Mouse (Mus musculus): ENCODE results near the gene Sphk2.
A peak's percentile ranks its signal among the peaks of the same experiment; 100 is the strongest.

Sphk2 gene

DNA sequence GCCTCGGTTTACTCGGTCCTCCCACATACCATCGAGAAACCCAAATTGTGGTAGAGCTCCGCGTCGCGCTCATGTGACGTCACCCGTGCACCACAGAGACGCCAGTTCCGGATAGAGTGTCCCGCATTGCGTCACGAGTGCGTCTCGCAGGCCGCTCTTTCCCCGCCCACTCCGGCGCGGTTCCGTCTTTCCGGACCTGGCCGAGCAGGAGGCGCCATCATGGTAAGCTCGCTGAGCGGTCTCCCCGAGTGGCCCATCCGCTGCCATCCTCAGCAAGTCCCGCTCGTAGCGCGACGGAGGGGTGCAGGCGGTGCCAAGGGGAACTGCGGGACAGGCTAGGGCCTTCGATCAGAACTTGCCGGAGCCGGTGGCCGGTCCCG is at the start of gene Sphk2:
Gene Sphk2, minus strand, starts transcription at position 85 of the 380 bp plus-strand sequence.
- DNase-seq = peak; percentile 97 to 98

GRCm38 (mm10) chr7:45767500-45767899 is 49.7 kb upstream of the Sphk2 start:
- no peak for DNase-seq

- no peak for DNase-seq
Observed at GRCm38 (mm10) chr7:45766764-45767163, 49.0 kb upstream of the Sphk2 start.

- no peak for DNase-seq
Observed at GRCm38 (mm10) chr7:45765995-45766394, 48.2 kb upstream of the Sphk2 start.

DNA sequence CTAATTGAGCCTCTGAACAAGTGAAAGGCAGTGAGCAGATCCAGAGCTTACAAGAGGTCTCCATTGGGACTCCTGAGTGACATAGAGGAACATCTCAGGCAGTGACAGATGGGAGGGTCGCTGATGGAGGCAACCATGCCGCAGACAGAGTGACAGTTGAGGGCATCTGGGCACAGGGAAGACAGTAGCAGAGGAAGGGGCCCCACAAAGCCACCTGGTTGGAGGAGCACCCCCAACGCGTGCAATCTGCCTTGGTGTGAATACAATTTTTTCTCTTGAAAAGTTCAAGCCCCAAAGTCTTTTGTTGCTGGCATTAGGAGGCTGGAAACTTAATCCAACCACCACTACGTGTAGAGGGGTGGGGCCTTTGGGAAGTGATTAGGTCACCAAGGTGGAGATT is 42.3 kb upstream of the Sphk2 start:
- peak in 1 of 2 experiments; percentile 24 for DNase-seq

DNA sequence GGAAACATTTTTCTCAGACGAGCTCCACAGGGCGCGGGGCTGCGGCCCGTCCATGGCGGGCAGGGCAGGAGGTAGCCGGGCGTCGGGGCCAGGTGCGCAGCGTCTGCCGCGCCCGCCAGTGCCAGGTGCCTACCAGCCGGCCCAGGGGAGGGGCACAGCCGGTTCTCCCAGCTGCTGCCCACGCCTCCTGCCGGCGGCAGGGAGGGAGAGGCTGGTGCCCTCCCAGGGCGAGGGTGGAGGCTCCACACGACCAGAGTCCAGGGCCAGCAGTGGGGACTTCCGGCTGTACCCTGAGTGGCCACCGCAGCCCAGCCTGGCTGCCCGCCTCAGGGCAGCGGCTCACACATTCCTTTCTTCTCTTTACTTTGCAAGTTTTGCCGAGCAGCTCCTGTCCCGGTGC is 41.6 kb upstream of the Sphk2 start:
- peak; percentile 51 to 71 for DNase-seq

GRCm38 (mm10) chr7:45755703-45756102 is 37.9 kb upstream of the Sphk2 start:
- no peak for DNase-seq

GRCm38 (mm10) chr7:45750162-45750561 is 32.4 kb upstream of the Sphk2 start:
- no peak for DNase-seq

DNA sequence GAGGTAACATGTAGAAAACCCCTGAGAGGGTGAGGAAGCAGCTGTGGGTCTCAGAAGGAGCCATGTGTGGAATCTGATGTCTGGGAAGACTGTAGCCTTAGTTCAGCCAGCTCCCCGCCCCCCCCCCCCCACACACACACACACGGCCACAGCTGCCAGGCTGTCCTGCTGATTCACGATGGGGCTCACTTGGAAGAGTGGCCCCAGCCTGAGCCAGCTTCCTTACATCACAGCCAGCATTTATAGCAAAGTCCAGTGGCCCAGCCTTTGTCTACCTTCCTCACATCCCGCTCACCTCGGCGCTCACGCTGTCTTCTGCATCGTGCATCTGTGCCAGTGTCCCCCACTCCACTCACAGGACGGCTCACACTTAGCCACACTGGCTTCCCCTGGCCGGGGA is 31.6 kb upstream of the Sphk2 start:
- DNase-seq = no peak

DNA sequence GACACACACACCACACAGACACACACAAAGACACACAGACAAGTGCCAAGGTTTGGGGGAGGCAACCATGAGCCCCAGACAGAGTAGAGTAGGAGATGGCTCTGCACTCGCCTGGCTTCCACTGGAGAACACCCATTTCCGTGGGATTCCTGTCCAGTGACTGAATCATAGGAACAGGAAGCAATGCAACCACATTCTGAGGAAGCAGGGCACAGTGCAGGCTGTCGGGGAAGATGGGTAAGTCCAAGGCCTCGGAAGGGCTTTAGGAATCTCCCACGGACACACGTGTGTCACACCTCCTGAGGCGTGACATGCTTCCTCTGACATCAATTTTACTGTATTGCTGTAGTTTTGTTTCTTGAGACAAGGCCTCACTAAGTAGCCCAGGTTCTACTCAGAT is 30.3 kb upstream of the Sphk2 start:
- DNase-seq = no peak

GRCm38 (mm10) chr7:45747450-45747849 is 29.6 kb upstream of the Sphk2 start:
- DNase-seq = no peak

DNA sequence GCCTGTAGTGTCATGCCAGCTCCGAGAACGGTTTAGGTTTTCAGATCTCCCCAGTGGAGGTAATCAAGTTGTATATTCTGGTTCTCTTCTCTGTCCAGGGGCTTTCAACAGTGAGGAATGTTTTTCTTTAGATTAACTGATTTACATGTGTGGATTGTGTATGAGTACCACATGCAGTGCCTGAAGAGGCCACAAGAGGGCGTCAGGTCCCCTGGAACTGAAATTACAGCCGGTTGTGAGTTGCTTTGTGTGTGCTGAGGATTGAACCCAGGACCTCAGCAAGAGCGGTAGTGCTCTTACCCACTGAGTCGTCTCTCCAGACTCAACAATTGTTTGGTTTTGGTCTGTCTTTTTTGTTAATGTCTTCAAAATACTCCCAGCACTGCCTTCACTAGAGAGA is 28.7 kb upstream of the Sphk2 start:
- DNase-seq = no peak

DNA sequence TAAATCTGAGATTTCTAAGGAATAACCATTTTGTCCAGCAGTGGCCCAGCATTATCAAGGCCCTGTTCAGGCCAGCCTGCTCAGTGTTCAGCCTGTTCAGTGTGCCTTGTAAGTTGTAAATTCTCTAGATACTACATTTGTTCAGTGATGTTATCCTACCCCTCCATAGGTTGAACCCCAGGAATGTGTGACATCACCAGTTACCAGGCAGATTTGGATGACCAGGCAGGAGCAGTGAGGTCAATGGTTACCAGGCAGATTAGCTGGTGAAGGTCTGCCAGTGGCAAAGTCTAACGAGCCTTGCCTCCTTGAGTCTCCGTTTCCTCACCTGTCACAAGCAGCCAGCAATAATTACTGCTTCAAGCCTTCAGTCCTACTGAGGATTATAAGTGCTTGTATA is 26.6 kb upstream of the Sphk2 start:
- DNase-seq = no peak

GRCm38 (mm10) chr7:45742338-45742737 is 24.5 kb upstream of the Sphk2 start:
- peak in 1 of 2 experiments; percentile 44 for DNase-seq

DNA sequence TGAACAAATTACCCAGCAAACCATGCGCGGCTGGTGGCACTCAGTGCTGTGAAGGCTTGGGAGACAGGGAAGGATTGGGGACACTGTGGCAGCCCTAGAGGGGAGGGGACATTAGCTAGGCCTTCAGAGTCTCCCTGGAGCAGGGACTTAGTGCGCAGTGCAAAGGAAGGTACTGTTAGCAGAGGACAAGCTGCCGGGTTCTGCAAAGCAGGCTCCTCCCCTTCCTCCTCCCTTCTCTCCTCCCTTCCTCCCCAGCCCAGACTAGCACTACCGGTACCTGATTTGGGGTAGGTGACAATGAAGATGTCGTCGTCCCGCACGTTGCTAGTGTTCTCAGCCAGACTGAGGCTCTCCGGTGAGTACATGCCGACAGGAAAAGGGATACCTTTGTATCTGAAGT is 24.0 kb upstream of the Sphk2 start:
- peak; percentile 54 to 66 for DNase-seq

- DNase-seq = no peak
Observed at GRCm38 (mm10) chr7:45741308-45741707, 23.5 kb upstream of the Sphk2 start.

DNA sequence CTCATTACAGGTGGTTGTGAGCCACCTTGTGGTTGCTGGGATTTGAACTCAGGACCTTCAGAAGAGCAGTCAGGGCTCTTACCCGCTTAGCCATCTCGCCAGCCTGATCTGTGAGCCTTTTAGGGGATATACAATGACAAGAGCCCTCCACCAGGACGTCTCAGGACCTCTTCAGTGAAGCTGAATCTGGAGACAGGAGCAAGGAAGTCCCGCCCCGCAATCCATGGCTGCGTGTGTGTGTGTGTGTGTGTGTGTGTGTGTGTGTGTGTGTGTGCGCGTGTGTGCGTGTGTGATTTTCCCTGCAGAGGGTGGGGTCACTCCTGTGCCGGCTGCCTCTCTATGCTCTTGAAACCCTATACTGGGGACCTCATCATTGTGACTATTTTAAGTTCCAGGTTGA is 22.0 kb upstream of the Sphk2 start:
- no peak for DNase-seq

- DNase-seq = peak; percentile 71 to 81
Observed at GRCm38 (mm10) chr7:45739162-45739763, 21.5 kb upstream of the Sphk2 start.

DNA sequence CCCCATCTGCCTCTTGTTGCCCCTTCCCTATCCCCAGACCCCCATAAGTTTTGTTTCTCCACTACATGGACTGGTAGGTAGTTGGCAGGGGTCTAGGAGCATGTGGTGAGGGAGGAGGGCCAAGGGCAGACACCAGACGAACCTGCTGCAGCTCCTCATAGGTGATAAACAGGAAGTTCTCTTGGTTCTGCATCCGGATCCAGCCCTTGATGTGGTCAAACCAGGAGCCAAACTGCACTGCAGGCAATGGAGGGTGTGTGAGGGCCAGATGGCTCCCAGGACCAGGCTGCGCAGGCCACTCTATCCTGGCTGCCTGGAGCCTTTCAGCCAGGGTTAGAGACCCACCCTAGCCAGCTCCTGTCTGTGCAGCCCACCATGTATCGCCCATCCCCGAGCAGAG is 15.7 kb upstream of the Sphk2 start:
- peak; percentile 80 to 87 for DNase-seq

- peak; percentile 62 to 65 for DNase-seq
Observed at GRCm38 (mm10) chr7:45730727-45731431, 13.1 kb upstream of the Sphk2 start.

DNA sequence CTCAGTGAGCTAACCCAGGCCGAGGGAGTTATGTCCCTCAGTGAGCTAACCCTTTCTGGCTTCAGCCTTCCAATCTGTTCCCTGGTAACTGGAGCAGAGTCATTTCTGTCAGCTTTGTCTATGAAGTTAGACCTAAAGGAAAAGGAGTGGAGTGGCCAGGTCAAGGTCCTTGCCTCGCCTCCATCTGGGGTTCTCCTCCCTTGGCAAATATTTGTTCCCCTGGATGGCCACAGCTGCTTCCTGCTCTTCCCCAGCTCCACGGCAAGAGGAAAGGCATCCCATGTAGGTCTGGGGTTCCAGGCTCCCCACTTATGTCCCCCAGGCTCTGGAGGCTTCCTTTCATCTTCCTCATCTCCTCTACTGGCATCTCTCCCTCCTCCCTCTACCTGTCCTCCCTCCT is 9.8 kb upstream of the Sphk2 start:
- no peak for DNase-seq

DNA sequence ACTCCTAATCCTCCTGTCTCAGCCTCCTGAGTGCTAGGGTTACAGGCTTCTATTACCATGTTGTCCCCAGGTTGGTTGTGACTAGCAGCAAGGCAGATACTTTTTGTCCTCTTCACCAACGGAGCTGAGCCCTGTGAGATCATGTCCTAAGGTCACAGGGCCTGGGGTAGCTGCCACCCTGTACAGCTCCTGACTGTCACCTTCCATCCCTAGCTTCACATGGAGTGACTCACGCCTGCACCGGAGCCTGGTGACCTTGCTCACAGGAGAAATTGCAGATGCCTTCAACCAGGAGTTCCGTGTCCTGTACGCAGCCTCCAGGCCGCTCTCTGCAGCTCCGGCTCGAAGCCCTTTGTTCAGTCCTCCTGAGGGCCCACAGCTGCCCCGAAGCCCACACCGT is 8.6 kb upstream of the Sphk2 start:
- no peak for DNase-seq

DNA sequence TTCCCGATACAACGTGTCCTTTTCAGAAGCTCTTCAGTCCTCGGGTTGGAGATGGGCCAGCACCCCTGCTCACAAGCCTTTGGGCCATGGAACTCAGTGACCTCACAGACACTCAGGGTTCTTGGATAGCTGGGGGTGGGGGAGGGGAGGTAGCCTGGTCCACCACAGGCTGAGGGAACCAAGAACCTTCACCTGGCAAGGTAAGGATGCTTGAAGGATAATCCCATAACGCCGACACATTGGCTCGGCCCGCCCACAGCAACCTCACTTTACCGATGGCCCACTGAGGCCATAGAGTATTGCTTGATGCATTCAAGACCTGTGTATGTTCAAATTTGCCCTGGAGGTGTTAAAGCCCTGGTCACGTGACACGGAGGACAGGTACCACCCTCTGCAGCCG is 7.9 kb upstream of the Sphk2 start, which contains the start of gene Spaca4:
Gene Spaca4, minus strand, starts transcription at position 101 of the 400 bp plus-strand sequence.
- no peak for DNase-seq

DNA sequence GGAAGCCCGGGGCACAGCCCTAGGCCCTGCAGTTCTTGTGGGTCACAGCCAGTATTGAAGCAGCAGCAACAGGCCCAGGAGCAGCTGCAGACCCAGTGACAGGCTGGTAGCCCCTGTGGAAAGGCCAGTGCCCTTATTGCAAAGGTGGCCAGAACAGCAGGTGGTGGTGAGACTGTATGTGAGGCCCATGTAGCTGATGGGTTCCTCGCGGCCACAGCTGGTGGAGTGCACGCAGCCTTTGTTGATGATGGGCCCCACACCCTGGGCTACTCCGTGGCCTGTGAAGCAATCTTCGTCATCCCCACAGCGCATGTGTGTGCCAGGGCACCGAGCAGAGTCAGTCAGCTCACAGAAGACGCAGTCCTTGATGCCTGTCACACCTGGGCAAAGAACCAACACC is 7.3 kb upstream of the Sphk2 start:
- DNase-seq = no peak

DNA sequence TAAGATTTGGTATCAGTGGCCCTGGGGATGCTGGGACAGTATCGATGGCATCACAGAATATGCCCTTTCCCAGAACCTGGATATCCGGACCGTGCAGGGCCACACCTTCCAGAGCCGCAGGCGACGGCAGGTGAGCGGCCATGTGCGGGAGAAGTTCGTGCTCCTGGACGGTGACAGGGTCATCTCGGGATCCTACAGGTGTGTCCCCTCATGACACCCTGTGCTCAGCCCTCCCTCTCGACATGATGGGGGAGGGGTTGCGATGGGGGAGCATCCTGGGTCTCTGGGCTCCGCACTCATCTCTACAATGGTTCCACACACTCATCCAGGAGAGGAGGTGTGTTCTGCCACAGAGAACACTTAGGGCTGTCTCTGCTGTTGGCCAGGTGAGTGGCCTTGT is 6.0 kb upstream of the Sphk2 start:
- no peak for DNase-seq

All from thymus, postnatal 36 days (tissue).